Mouse (Mus musculus) MEL (cell line): ENCODE results near the gene Ovca2. TPM values are rescaled to one million over a fixed set of nuclear protein-coding genes. Genes with fewer than 3 reads are reported as not detected.
A peak's percentile ranks its signal among the peaks of the same experiment; 100 is the strongest.

Experiments
- DNase-seq: peaks from one replicate; pipeline ENCODE4 v3.0.0; 2011; ENCODE audit warnings: low read depth, low spot score
- H3K27ac ChIP-seq: 2 replicates; pipeline ENCODE4 v1.5.1; 2012; ENCODE audit warnings: low read depth, mild to moderate bottlenecking, control low read depth, low read length, moderate library complexity; ENCODE audit not compliant: control insufficient read depth
- H3K27me3 ChIP-seq, 2 experiments: fragments of 150-350 bp in 1 of 2; sonication (generic) in 1 of 2; 2 replicates each; pipeline ENCODE4 v1.6.1; 2012; ENCODE audit warnings: low read length in 2 of 2, mild to moderate bottlenecking in 2 of 2, improper control_type of control experiment in 1 of 2, moderate library complexity in 1 of 2; ENCODE audit not compliant: insufficient read depth in 2 of 2, control insufficient read depth in 1 of 2
- H3K36me3 ChIP-seq, 2 experiments: 2 replicates each; pipeline ENCODE4 v1.6.1; 2012 to 2014; ENCODE audit warnings: low read length in 2 of 2, improper control_type of control experiment in 1 of 2, inconsistent platforms in 1 of 2, mild to moderate bottlenecking in 1 of 2; ENCODE audit not compliant: insufficient read depth in 2 of 2, control insufficient read depth in 1 of 2
- H3K4me1 ChIP-seq, 2 experiments: fragments of 150-350 bp in 1 of 2; sonication (generic) in 1 of 2; 2 replicates each; pipeline ENCODE4 v1.6.1; 2012; ENCODE audit warnings: low read length in 2 of 2, improper control_type of control experiment in 1 of 2, mild to moderate bottlenecking in 1 of 2; ENCODE audit not compliant: insufficient read depth in 2 of 2, control insufficient read depth in 1 of 2
- H3K4me3 ChIP-seq, 2 experiments: fragments of 150-350 bp in 1 of 2; sonication (generic) in 1 of 2; 2 replicates each; pipeline ENCODE4 v1.5.1; 2012; ENCODE audit warnings: low read depth in 2 of 2, low read length in 2 of 2, mild to moderate bottlenecking in 2 of 2, moderate library complexity in 2 of 2, control low read depth in 1 of 2, improper control_type of control experiment in 1 of 2; ENCODE audit not compliant: control insufficient read depth in 1 of 2, insufficient read depth in 1 of 2
- H3K79me2 ChIP-seq: 2 replicates; pipeline ENCODE4 v1.6.1; 2012; ENCODE audit warnings: mild to moderate bottlenecking, low read length, moderate library complexity; ENCODE audit not compliant: control insufficient read depth, poor library complexity, insufficient read depth
- H3K9ac ChIP-seq: 2 replicates; pipeline ENCODE4 v1.6.1; 2012; ENCODE audit warnings: low read depth, mild to moderate bottlenecking, control low read depth, low read length, moderate library complexity; ENCODE audit not compliant: control insufficient read depth, poor library complexity, severe bottlenecking
- H3K9me3 ChIP-seq: fragments of 150-350 bp; sonication (generic); replicated peaks from 2 replicates; pipeline ENCODE4 v1.6.1; 2012; ENCODE audit warnings: mild to moderate bottlenecking, low read length, improper control_type of control experiment, moderate library complexity; ENCODE audit not compliant: insufficient read depth
- CHD1 ChIP-seq: IDR thresholded peaks from 2 replicates; pipeline ENCODE4 v1.6.1; 2012; ENCODE audit warnings: low read depth, mild to moderate bottlenecking, inconsistent platforms, low read length, improper control_type of control experiment
- CTCF ChIP-seq, 3 experiments: IDR thresholded peaks in 2 of 3; conservative IDR thresholded peaks in 1 of 3; 2 replicates each; pipeline ENCODE4 v1.5.1; 2011 to 2012; ENCODE audit warnings: low read length in 3 of 3, low read depth in 2 of 3, mild to moderate bottlenecking in 2 of 3, improper control_type of control experiment in 1 of 3, inconsistent platforms in 1 of 3, mixed read lengths in 1 of 3, moderate library complexity in 1 of 3; ENCODE audit not compliant: control insufficient read depth in 1 of 3, insufficient read depth in 1 of 3, poor library complexity in 1 of 3, severe bottlenecking in 1 of 3
- E2F4 ChIP-seq: IDR thresholded peaks from 2 replicates; pipeline ENCODE4 v1.6.1; 2011; ENCODE audit warnings: low read depth, low read length, improper control_type of control experiment, borderline replicate concordance
- EP300 ChIP-seq, 2 experiments: IDR thresholded peaks; 2 replicates each; pipeline ENCODE4 v1.6.1; 2011; ENCODE audit warnings: improper control_type of control experiment in 2 of 2, low read length in 2 of 2, low read depth in 1 of 2, mild to moderate bottlenecking in 1 of 2
- ETS1 ChIP-seq: IDR thresholded peaks from 2 replicates; pipeline ENCODE4 v1.6.1; 2012; ENCODE audit warnings: low read depth, mild to moderate bottlenecking, inconsistent platforms, low read length, improper control_type of control experiment, moderate library complexity
- GABPA ChIP-seq: IDR thresholded peaks from 2 replicates; pipeline ENCODE4 v1.6.1; 2012; ENCODE audit warnings: low read depth, mild to moderate bottlenecking, inconsistent platforms, low read length, improper control_type of control experiment, moderate library complexity
- GATA1 ChIP-seq: IDR thresholded peaks from 2 replicates; pipeline ENCODE4 v1.6.1; 2011; ENCODE audit warnings: low read depth, low read length, improper control_type of control experiment
- MYB ChIP-seq: IDR thresholded peaks from 2 replicates; pipeline ENCODE4 v1.6.1; 2011; ENCODE audit warnings: mild to moderate bottlenecking, low read depth, low read length, improper control_type of control experiment
- MYC ChIP-seq: IDR thresholded peaks from 2 replicates; pipeline ENCODE4 v1.6.1; 2011; ENCODE audit warnings: low read depth, mild to moderate bottlenecking, low read length, improper control_type of control experiment, moderate library complexity
- NELFE ChIP-seq: IDR thresholded peaks from 2 replicates; pipeline ENCODE4 v1.6.1; 2011; ENCODE audit warnings: low read depth, low read length, improper control_type of control experiment
- NRF1 ChIP-seq: IDR thresholded peaks from 2 replicates; pipeline ENCODE4 v1.6.1; 2014; ENCODE audit warnings: low read depth, mild to moderate bottlenecking, inconsistent platforms, low read length, improper control_type of control experiment, moderate library complexity; ENCODE audit not compliant: poor library complexity, insufficient read depth, severe bottlenecking
- POLR2AphosphoS5 ChIP-seq: IDR thresholded peaks from 2 replicates; pipeline ENCODE4 v1.6.1; 2012; ENCODE audit warnings: low read depth, borderline replicate concordance, mild to moderate bottlenecking, inconsistent platforms, low read length, moderate library complexity, mixed read lengths
- RCOR1 ChIP-seq: IDR thresholded peaks from 2 replicates; pipeline ENCODE4 v1.6.1; 2012; ENCODE audit warnings: low read depth, mild to moderate bottlenecking, inconsistent platforms, low read length, improper control_type of control experiment
- SIN3A ChIP-seq: IDR thresholded peaks from 2 replicates; pipeline ENCODE4 v1.6.1; 2012; ENCODE audit warnings: low read length, improper control_type of control experiment, inconsistent platforms
- TAL1 ChIP-seq: IDR thresholded peaks from 2 replicates; pipeline ENCODE4 v1.6.1; 2012; ENCODE audit warnings: mild to moderate bottlenecking, inconsistent platforms, low read length, moderate library complexity, mixed read lengths
- UBTF ChIP-seq: IDR thresholded peaks from 2 replicates; pipeline ENCODE4 v1.6.1; 2012; ENCODE audit warnings: low read depth, mild to moderate bottlenecking, inconsistent platforms, low read length, improper control_type of control experiment, moderate library complexity, borderline replicate concordance; ENCODE audit not compliant: insufficient read depth
- USF1 ChIP-seq: IDR thresholded peaks from 2 replicates; pipeline ENCODE4 v1.6.1; 2014; ENCODE audit warnings: low read depth, mild to moderate bottlenecking, inconsistent platforms, low read length, improper control_type of control experiment, moderate library complexity
- ZC3H11A ChIP-seq: IDR thresholded peaks from 2 replicates; pipeline ENCODE4 v1.6.1; 2012; ENCODE audit warnings: low read depth, mild to moderate bottlenecking, inconsistent platforms, low read length, improper control_type of control experiment
- ZKSCAN1 ChIP-seq: IDR thresholded peaks from 2 replicates; pipeline ENCODE4 v1.6.1; 2012; ENCODE audit warnings: low read depth, mild to moderate bottlenecking, inconsistent platforms, low read length, improper control_type of control experiment, moderate library complexity
- ZMIZ1 ChIP-seq: IDR thresholded peaks from 2 replicates; pipeline ENCODE4 v1.6.1; 2012; ENCODE audit warnings: low read depth, mild to moderate bottlenecking, inconsistent platforms, low read length, improper control_type of control experiment, moderate library complexity
- polyA plus RNA-seq, 2 experiments: library from polyadenylated mRNA; stranded (reverse) in 1 of 2; unstranded in 1 of 2; fragments of >175 nt in 1 of 2; fragments of >200 nt in 1 of 2; gene quantifications; 2 replicates each; pipeline versions ENCODE4 v1.2.1 to v1.2.4; 2012; ENCODE audit warnings: low replicate concordance in 2 of 2, low read depth in 1 of 2; ENCODE audit not compliant: insufficient read length in 2 of 2, insufficient read depth in 1 of 2, missing spikeins in 1 of 2
- total RNA-seq: library from RNA; depleted of rRNA; stranded (reverse); fragments of 300-350 nt; gene quantifications from 2 replicates; pipeline ENCODE4 v1.2.3, GENCODE M21; 2012

Ovca2 gene
- total and polyA plus RNA-seq, 3 experiments = 23.1 to 33.1 TPM; not detected in 1

DNA sequence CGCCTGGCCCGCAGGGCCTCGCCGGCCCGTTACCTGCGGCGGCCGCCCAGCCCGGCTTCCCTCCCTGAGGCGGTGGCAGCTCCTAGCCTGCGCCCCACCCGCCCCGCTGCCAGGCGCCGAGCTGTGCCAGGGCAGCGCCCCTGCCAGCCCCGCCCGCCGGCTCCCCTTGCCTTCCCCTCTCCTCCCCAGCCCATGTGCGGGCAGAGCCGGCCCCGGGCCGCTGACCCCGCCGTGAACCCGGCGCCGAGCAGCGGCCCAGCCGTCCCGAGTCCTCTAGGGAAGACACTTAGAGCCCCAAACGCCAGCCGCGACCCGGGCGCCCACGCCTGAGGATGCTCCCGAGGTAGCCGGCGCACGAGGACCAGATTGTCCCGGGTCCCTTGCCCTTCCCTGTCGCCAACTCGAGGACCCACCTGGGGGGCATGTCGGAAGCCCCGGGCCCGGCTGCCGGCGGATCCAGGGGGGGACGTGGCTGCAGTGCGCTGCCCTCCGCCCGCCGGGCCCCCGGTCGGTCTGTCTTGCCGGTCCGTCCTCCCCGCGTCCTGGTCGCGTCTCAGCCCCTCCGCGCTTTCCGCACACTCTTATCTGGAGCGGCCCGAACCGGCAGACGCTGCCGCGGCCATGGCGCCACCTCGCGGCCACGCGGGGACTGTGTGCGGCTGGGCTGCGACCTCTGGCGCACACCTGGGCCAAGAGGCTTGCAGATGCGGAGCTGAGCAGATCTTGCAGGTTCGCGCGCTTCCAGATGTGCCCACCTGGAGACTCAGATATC is 9.9 kb downstream of the Ovca2 start (continued):
- no peak for TF ChIP-seq USF1
- TF ChIP-seq MYC = no peak; the same call in 1 of the 2 replicates
- TF ChIP-seq ZKSCAN1 = no peak
- TF ChIP-seq NELFE = peak; percentile 63

DNA sequence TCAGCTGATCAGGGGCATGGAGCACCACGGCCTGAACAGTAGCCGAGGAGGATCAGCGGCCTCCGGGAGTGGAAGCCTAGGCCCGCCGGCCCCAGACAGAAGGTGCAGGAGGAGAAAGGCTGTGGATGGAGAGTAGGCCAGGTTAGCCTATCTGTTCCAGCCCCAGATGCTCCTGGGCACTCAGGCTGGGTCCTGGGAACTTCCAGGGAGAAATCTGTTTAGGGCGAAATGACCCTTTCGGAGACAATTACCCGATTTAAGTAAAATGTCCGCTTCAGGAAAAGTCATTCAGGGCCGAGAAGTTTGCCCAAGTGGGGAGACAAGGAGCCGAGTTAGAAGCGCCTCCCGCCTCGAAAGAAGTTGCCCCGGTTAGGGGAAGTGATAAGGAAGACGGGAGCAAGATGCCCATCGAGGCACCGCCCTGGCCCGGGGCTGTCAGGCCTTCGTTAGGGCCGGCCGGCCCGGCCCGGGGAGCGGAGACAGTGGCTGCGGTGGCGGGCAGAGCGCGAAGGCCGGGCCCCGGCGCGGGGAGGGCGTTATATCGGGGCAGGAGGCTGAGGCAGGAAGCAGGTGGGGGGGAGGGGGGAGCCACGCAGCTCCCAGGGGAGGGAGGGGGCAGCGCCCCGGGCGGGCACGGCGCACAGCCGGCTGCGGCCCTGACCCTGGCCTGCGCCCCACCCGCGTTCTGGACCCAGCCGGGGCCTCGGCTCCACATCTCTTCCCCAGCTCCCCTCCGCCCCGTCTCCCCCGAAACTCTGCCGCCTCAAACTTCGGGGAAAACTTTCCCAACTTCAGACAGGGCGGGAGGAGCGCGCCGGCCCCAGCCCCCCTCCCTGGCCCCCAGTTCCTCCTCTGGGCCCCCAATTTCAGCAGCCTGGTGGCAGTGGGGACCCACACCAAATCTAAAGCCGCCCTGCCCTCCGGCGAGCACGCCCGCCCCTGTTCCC is 10.7 kb downstream of the Ovca2 start:
- Histone ChIP-seq H3K27ac (no peak overlapping the region), H3K9ac (peak overlapping the region; percentile 85), H3K36me3 (peaks cover 0 to 15% of the 10 kb centered on the region in 2 experiments; a peak in 2 of 4 replicates), H3K27me3 (no peaks in the 10 kb centered on the region), H3K9me3 (no peaks in the 10 kb centered on the region), H3K79me2 (peaks cover 32% of the 10 kb centered on the region), H3K4me3 (peak overlapping the region; percentile 70 to 81), H3K4me1 (peaks cover 0 to 22% of the 10 kb centered on the region in 2 experiments; a peak in 2 of 4 replicates)
- peak; percentile 55 for DNase-seq
- TF ChIP-seq UBTF (0 out of 2 replicates have a peak, but pooled peaks have one; percentile 60), ZC3H11A (no peak)

GRCm38 (mm10) chr11:75166861-75167642 is 11.6 kb downstream of the Ovca2 start:
- no peak for DNase-seq
- H3K9me3 ChIP-seq = no peaks in the 10 kb centered on the region
- H3K4me1 ChIP-seq = peaks cover 0 to 22% of the 10 kb centered on the region in 2 experiments; a peak in 2 of 4 replicates
- H3K9ac ChIP-seq = no peak overlapping the region
- no peak overlapping the region for H3K27ac ChIP-seq
- peaks cover 0 to 15% of the 10 kb centered on the region in 2 experiments; a peak in 2 of 4 replicates for H3K36me3 ChIP-seq
- no peaks in the 10 kb centered on the region for H3K27me3 ChIP-seq
- TF ChIP-seq E2F4 (no peak), MYC (no peak), ETS1 (no peak), ZMIZ1 (no peak), NELFE (no peak), GABPA (no peak), USF1 (no peak), CHD1 (no peak), ZC3H11A (no peak), GATA1 (no peak), NRF1 (no peak), POLR2AphosphoS5 (no peak), RCOR1 (no peak), SIN3A (no peak), TAL1 (no peak), EP300 (IDR thresholded peaks at IDR 0.05; ENCODE audit: low read depth in 1 of 2, low read length in 2 of 2) (no peak), MYB (no peak), CTCF (IDR thresholded peaks at IDR 0.05 in 2 of 3, conservative IDR thresholded peaks at IDR 0.05 in 1 of 3; ENCODE audit: control insufficient read depth in 1 of 3, insufficient read depth in 1 of 3, low read depth in 2 of 3, low read length in 3 of 3, poor library complexity in 1 of 3, severe bottlenecking in 1 of 3) (no peak)
- TF ChIP-seq, all 39 proteins: peak for 0
- no peak overlapping the region for H3K4me3 ChIP-seq
- H3K79me2 ChIP-seq = peaks cover 30% of the 10 kb centered on the region
